Mouse (Mus musculus) left cerebral cortex, adult 11 months (tissue): ENCODE measurements at regions not wholly inside any gene's neighbourhood (a gene's known extent, or its start where the extent isn't known, plus 50 kb on each side); places are given as distances from the start of the nearest gene placed in this dataset.

Experiments
- DNase-seq: peaks from one replicate; pipeline ENCODE4 v3.0.0; 2022; ENCODE audit warnings: low spot score

- no peak for DNase-seq
Observed at GRCm38 (mm10) chr2:30525295-30525694, 51.3 kb upstream of the Ier5l start.

DNA sequence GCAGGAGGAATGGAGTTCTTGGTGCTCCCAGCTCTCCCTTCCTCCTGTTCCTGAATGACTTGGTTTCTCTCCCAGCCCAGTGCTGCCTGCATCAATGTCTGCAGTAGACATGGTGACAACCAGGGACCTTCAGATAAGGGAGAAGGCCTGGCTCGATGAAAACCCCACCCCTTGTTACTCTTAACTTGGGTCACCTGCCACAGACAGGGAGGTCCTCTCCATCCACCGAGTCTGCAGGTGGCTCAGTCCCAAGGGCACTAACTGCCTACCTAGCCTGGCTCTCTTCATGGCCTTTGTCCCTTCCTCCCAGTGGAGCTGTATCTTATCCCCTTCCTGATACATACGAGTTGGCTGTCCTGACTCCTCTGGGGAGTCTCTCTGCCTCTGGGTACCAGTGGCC lies 51.8 kb upstream of the Ier5l start:
- DNase-seq: no peak

- DNase-seq: no peak
Observed at GRCm38 (mm10) chr2:30527495-30527894, 53.5 kb upstream of the Ier5l start.

DNA sequence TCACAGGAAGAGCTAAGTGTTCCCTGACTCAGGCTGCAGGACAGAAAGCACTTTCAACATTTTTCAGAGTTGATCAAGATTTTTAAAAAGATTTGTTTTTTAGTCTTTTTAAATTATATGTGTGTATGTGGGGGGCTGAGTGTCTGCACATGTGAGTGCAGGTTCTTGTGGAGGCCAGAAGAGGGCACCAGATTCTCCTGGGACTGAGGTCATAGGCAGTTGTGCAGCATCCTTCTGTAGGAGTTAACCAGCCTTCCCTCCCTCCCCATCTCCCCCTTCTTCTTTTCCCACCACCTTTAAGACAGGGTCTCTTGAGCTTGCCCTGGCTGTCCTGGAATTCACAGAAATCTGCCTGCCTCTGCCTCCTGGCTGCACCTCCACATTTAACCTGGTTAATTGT lies 58.9 kb upstream of the Ier5l start:
- no peak for DNase-seq

DNA sequence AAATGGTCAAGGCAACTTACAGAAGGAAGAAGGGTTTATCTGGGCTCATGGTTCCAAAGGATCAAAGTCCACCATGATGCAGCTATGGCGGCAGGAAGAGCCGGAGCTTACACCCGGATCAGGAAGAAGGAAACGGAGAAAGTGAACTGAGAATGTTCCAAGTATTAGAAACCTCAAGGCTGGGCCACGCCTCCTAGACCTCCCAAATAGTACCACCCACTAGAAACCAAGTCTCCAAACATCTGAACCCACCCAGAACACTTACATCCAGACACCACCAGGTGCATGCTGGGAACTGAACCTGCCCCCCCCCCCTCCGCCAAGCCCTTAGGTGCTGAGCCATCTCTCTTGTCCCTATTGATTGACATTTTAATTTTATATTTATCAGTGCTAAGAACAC lies 59.3 kb upstream of the Ier5l start:
- no peak for DNase-seq

- DNase-seq: no peak
Observed at GRCm38 (mm10) chr2:30534485-30534884, 60.4 kb upstream of the Cstad start.

GRCm38 (mm10) chr2:30539305-30539704 lies 55.5 kb upstream of the Cstad start:
- DNase-seq: no peak

DNA sequence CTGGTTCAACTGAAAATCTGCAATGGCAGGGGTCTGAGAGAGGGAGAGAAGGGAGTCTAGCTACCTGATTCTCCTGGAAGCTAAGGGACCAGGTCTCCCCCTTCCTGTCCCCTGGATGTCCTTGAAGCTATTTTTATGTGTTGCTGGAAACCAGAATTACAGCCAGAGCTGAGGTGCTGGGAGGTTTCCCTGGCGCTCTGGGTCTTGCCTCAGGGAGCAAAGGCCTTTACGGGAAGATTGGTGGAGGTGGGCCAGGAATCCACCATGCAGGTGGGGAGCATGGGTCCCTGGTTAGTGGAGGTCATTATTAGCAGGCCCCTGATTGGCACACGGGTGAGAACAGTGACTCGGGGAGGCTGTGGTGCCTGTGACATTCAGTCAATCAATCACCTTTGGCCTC lies 53.3 kb upstream of the Cstad start:
- no peak for DNase-seq

DNA sequence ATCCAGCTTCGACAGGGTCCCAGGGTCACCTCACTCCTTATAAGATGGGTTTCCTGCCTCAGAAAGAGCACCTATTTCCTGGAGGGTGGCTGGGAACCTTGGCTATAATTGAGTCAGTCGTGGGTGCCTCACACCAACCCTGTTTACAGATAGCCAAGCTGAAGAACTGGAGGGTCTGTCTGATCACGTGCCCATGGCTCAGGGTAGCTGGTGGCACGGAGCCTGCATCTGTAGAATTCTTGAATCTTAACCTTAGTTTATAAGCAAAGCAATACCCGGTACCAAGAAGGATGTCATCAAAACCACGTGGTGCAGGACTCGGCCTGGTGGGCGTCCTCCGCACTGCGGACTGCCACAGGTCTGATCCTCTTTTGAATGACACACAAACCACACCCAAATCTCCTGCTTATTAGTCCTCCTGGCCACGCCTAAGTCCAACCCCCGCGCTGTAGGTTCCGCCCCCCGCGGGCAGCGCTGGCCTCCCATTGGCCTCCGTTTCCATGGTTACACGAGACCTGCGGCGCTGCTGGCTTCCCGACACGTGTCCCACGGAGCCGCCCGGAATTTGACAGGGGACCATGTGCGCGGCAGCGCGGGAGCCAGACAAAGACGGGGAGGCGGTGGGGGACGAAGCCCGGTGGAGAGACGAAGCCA lies 49.9 kb upstream of the Cstad start:
- peak; percentile 93 for DNase-seq
